Mouse (Mus musculus) bone marrow, adult 2 months (tissue): ENCODE results near the gene Aurkaip1.

ENCODE experiments used
- CTCF ChIP-seq: fragments of 200-500 bp; IDR thresholded peaks from 2 replicates; pipeline ENCODE4 v1.5.1; 2011; ENCODE audit warnings: low read length, control low read depth; ENCODE audit not compliant: control insufficient read depth, insufficient read depth
- POLR2A ChIP-seq: fragments of 200-500 bp; IDR thresholded peaks from 2 replicates; pipeline ENCODE4 v1.6.1; 2011; ENCODE audit warnings: low read depth, mild to moderate bottlenecking, control low read depth, low read length, borderline replicate concordance; ENCODE audit not compliant: control insufficient read depth

GRCm38 (mm10) chr4:155839483-155839910, 8.4 kb downstream of the Aurkaip1 start, which contains the start of gene Mxra8:
- TF ChIP-seq POLR2A (no peak), CTCF (no peak)
